Mouse (Mus musculus) hindbrain, embryonic 16.5 days (tissue): ENCODE measurements around the gene Cxcr1. TPM values are rescaled to one million over a fixed set of nuclear protein-coding genes. Genes with fewer than 3 reads are reported as not detected.

ENCODE experiments used
- ATAC-seq: fragments of 200-750 bp; cut with Nextera tagmentation; 2 replicates; pipeline ENCODE4 v1.8.0; 2017; ENCODE audit warnings: moderate TSS enrichment, moderate library complexity
- H3K27ac ChIP-seq: fragments of 300-500 bp; sonication (generic); 2 replicates; pipeline ENCODE4 v1.5.1; 2014; ENCODE audit warnings: low read depth, mild to moderate bottlenecking, control low read depth, low read length, moderate library complexity
- H3K27me3 ChIP-seq: fragments of 300-500 bp; sonication (generic); replicated peaks from 2 replicates; pipeline ENCODE4 v1.6.1; 2014; ENCODE audit warnings: low read length; ENCODE audit not compliant: control insufficient read depth, insufficient read depth
- H3K36me3 ChIP-seq: fragments of 300-500 bp; sonication (generic); 2 replicates; pipeline ENCODE4 v1.6.1; 2014; ENCODE audit warnings: mild to moderate bottlenecking, low read length, moderate library complexity, mixed read lengths; ENCODE audit not compliant: control insufficient read depth, insufficient read depth
- H3K4me1 ChIP-seq: fragments of 300-500 bp; sonication (generic); 2 replicates; pipeline ENCODE4 v1.6.1; 2014; ENCODE audit warnings: low read depth, low read length; ENCODE audit not compliant: control insufficient read depth, insufficient read depth
- H3K4me2 ChIP-seq: fragments of 300-500 bp; sonication (generic); 2 replicates; pipeline ENCODE4 v1.6.1; 2014; ENCODE audit warnings: mild to moderate bottlenecking, low read length, control low read depth, moderate library complexity
- H3K4me3 ChIP-seq: fragments of 300-500 bp; sonication (generic); 2 replicates; pipeline ENCODE4 v1.5.1; 2014; ENCODE audit warnings: mild to moderate bottlenecking, low read length, control low read depth, moderate library complexity
- H3K9ac ChIP-seq: fragments of 300-500 bp; sonication (generic); 2 replicates; pipeline ENCODE4 v1.6.1; 2014; ENCODE audit warnings: low read depth, mild to moderate bottlenecking, control low read depth, low read length, moderate library complexity
- H3K9me3 ChIP-seq: fragments of 300-500 bp; sonication (generic); 2 replicates; pipeline ENCODE4 v1.6.1; 2014; ENCODE audit warnings: mild to moderate bottlenecking, low read length, moderate library complexity; ENCODE audit not compliant: control insufficient read depth
- WGBS: fragments of 180-500 bp; shearing (Covaris S2); extraction: QIAGEN DNeasy Blood & Tissue Kit; methylation state at CpG from one replicate; pipeline ENCODE4 v1.1.7; 2014; 5-methylcytosine and 5-hydroxymethylcytosine counted together
- polyA plus RNA-seq: library from polyadenylated mRNA; unstranded; fragments of >200 nt; fragmentation: Nextera tagmentation; extraction: Ambion mirVana; gene quantifications from 2 replicates; pipeline ENCODE4 v1.2.1, GENCODE M21; 2015

Gene Cxcr1
- polyA plus RNA-seq, 1 experiment from 2014 or later: not detected

GRCm38 (mm10) chr1:74230992-74231391 lies 36.6 kb upstream of the Cxcr1 start:
- Histone ChIP-seq H3K4me2 (no peak overlapping the region), H3K9ac (no peak overlapping the region), H3K36me3 (no peaks in the 10 kb centered on the region), H3K9me3 (no peaks in the 10 kb centered on the region), H3K27ac (no peak overlapping the region), H3K4me3 (no peak overlapping the region), H3K4me1 (no peaks in the 10 kb centered on the region), H3K27me3 (no peaks in the 10 kb centered on the region)
- ATAC-seq: no peak
- WGBS: no CpG with 5 or more reads among the region's 1 CpGs

GRCm38 (mm10) chr1:74229942-74230341 lies 35.5 kb upstream of the Cxcr1 start:
- no peak overlapping the region for H3K4me2 ChIP-seq
- WGBS: 87% methylated on average over 2 of the region's 2 CpGs
- H3K27me3 ChIP-seq: no peaks in the 10 kb centered on the region
- ATAC-seq: no peak
- H3K27ac ChIP-seq: no peak overlapping the region
- H3K9me3 ChIP-seq: no peaks in the 10 kb centered on the region
- no peaks in the 10 kb centered on the region for H3K36me3 ChIP-seq
- H3K4me1 ChIP-seq: no peaks in the 10 kb centered on the region
- no peak overlapping the region for H3K4me3 ChIP-seq
- H3K9ac ChIP-seq: no peak overlapping the region

GRCm38 (mm10) chr1:74227317-74227716 lies 32.9 kb upstream of the Cxcr1 start:
- no peak overlapping the region for H3K4me3 ChIP-seq
- no peaks in the 10 kb centered on the region for H3K9me3 ChIP-seq
- no peak overlapping the region for H3K4me2 ChIP-seq
- H3K4me1 ChIP-seq: no peaks in the 10 kb centered on the region
- H3K27me3 ChIP-seq: no peaks in the 10 kb centered on the region
- 80% methylated on average over 7 of the region's 7 CpGs for WGBS
- no peaks in the 10 kb centered on the region for H3K36me3 ChIP-seq
- ATAC-seq: no peak
- H3K27ac ChIP-seq: no peak overlapping the region
- no peak overlapping the region for H3K9ac ChIP-seq

GRCm38 (mm10) chr1:74219922-74220321 lies 25.5 kb upstream of the Cxcr1 start:
- ATAC-seq: no peak
- Histone ChIP-seq H3K27me3 (no peaks in the 10 kb centered on the region), H3K36me3 (no peaks in the 10 kb centered on the region), H3K4me3 (no peak overlapping the region), H3K9me3 (no peaks in the 10 kb centered on the region), H3K27ac (no peak overlapping the region), H3K9ac (no peak overlapping the region), H3K4me2 (no peak overlapping the region), H3K4me1 (no peaks in the 10 kb centered on the region)
- 85% methylated on average over 7 of the region's 7 CpGs for WGBS

GRCm38 (mm10) chr1:74208941-74209340 lies 14.5 kb upstream of the Cxcr1 start:
- H3K4me2 ChIP-seq: no peak overlapping the region
- H3K4me3 ChIP-seq: no peak overlapping the region
- no peaks in the 10 kb centered on the region for H3K9me3 ChIP-seq
- no peaks in the 10 kb centered on the region for H3K4me1 ChIP-seq
- no peaks in the 10 kb centered on the region for H3K27me3 ChIP-seq
- no peak for ATAC-seq
- H3K36me3 ChIP-seq: no peaks in the 10 kb centered on the region
- no peak overlapping the region for H3K9ac ChIP-seq
- H3K27ac ChIP-seq: no peak overlapping the region
- WGBS: 89% methylated on average over 8 of the region's 8 CpGs

GRCm38 (mm10) chr1:74207906-74208305 lies 13.5 kb upstream of the Cxcr1 start:
- no peak for ATAC-seq
- no peak overlapping the region; the same call in 1 of the 2 replicates for H3K9ac ChIP-seq
- H3K4me3 ChIP-seq: no peak overlapping the region
- no peaks in the 10 kb centered on the region for H3K27me3 ChIP-seq
- H3K36me3 ChIP-seq: no peaks in the 10 kb centered on the region
- WGBS: 47% methylated on average over 8 of the region's 9 CpGs
- no peak overlapping the region for H3K27ac ChIP-seq
- no peak overlapping the region for H3K4me2 ChIP-seq
- no peaks in the 10 kb centered on the region for H3K9me3 ChIP-seq
- no peaks in the 10 kb centered on the region for H3K4me1 ChIP-seq

GRCm38 (mm10) chr1:74206642-74207041 lies 12.2 kb upstream of the Cxcr1 start:
- Histone ChIP-seq H3K27me3 (no peaks in the 10 kb centered on the region), H3K36me3 (no peaks in the 10 kb centered on the region), H3K9ac (no peak overlapping the region), H3K4me1 (no peaks in the 10 kb centered on the region), H3K4me2 (no peak overlapping the region), H3K9me3 (no peaks in the 10 kb centered on the region), H3K27ac (no peak overlapping the region), H3K4me3 (no peak overlapping the region)
- ATAC-seq: no peak
- WGBS: 66% methylated on average over 8 of the region's 8 CpGs

- no peak for ATAC-seq
- Histone ChIP-seq H3K36me3 (no peaks in the 10 kb centered on the region), H3K4me1 (no peaks in the 10 kb centered on the region), H3K4me2 (no peak overlapping the region), H3K9me3 (no peaks in the 10 kb centered on the region), H3K27ac (no peak overlapping the region), H3K4me3 (no peak overlapping the region), H3K9ac (no peak overlapping the region), H3K27me3 (no peaks in the 10 kb centered on the region)
- WGBS: 64% methylated on average over 7 of the region's 7 CpGs
Observed at GRCm38 (mm10) chr1:74205881-74206280, 11.4 kb upstream of the Cxcr1 start.

- Histone ChIP-seq H3K4me1 (no peaks in the 10 kb centered on the region), H3K4me3 (no peak overlapping the region), H3K36me3 (no peaks in the 10 kb centered on the region), H3K9me3 (no peaks in the 10 kb centered on the region), H3K27ac (no peak overlapping the region), H3K4me2 (no peak overlapping the region), H3K9ac (no peak overlapping the region), H3K27me3 (no peaks in the 10 kb centered on the region)
- WGBS: 61% methylated on average over 5 of the region's 5 CpGs
- no peak for ATAC-seq
Observed at GRCm38 (mm10) chr1:74203457-74203856, 9.0 kb upstream of the Cxcr1 start.
